Mouse (Mus musculus) retina, embryonic 14.5 days (tissue): ENCODE data around the gene Th.

ENCODE experiments used
- DNase-seq: peaks from one replicate; pipeline ENCODE4 v3.0.0-alpha.2; 2015; ENCODE audit warnings: low spot score

The Th gene

GRCm38 (mm10) chr7:142901774-142902173 is 29.2 kb downstream of the Th start:
- no peak for DNase-seq

GRCm38 (mm10) chr7:142899872-142900271 is 31.1 kb downstream of the Th start:
- DNase-seq = no peak

DNA sequence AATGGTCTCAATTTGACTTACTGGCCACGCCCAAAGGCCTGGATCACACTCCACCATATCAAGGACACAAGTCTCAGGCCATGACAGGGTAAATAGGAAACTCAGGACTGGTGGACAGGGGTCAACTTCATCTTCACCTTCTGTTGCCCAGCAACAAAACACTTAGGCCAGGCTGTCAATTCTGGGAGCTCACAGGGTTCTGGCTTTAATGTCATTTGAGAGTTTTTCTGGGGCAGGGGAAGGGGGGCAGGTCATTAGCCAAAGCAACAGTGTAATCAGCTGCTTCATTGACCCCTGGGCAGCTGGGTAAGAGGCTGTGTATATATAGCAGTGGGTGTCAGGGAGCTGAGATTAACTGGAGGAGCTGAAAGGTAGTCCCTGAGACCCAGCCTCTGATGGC is 33.5 kb downstream of the Th start:
- peak; percentile 47 for DNase-seq

DNA sequence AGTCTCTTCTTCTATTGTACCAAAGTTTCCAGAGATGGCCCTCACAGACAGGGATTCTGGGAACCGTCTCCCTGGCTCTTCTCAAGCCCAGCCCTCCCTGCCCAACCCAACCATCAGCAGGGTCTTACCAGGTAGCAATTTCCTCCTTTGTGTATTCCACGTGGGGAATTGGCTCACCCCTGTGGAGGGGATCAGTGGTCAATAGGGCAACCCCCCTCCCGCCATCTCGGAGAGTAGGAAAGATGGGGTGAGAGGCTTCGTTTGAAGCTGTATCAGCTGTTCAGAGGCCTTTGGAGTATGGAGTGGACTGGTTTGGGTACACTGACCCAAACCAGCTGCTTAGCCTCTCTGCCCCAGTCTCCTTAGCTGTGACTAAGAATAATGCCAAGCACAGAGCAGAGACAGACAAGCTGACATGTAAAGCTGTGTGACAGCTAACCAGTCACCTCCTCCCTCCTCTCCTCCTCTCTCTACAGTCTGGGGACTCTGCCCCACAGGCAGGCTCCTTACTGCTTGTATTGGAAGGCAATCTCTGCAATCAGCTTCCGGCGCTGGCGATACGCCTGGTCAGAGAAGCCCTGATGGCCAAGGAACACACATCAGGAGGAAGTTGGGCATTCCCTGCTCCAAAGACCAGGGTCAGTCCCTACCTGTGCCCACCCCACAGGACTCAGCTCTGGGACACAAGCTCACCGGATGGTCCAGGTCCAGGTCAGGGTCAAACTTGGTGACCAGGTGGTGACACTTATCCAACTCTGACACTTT is 34.8 kb downstream of the Th start:
- no peak for DNase-seq

DNA sequence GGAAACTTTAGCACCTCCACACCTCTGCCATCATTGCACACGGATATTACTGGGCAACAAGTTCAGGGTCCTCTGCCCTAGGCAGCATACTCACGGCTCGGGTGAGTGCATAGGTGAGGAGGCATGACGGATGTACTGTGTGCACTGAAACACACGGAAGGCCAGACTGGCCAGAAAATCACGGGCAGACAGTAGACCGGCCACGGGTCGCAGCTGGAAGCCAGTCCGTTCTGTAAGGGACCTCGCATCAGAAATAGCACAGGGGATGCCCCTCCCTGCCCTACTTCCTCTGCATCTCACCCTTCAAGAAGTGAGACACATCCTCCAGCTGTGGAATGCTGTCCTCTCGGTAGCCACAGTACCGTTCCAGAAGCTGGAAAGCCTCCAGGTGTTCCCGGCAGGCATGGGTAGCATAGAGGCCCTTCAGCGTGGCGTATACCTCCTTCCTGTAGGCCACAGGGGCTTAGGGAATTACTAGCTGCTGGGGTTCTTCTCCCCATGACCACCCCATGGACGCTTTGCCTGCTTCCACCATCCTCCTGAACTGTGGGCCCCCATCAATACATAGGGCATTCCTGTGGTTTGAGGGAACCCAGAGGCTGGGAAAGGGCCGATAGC is 35.6 kb downstream of the Th start:
- DNase-seq = no peak

- peak; percentile 97 for DNase-seq
Measured at GRCm38 (mm10) chr7:142894669-142895068, 36.3 kb downstream of the Th start.

DNA sequence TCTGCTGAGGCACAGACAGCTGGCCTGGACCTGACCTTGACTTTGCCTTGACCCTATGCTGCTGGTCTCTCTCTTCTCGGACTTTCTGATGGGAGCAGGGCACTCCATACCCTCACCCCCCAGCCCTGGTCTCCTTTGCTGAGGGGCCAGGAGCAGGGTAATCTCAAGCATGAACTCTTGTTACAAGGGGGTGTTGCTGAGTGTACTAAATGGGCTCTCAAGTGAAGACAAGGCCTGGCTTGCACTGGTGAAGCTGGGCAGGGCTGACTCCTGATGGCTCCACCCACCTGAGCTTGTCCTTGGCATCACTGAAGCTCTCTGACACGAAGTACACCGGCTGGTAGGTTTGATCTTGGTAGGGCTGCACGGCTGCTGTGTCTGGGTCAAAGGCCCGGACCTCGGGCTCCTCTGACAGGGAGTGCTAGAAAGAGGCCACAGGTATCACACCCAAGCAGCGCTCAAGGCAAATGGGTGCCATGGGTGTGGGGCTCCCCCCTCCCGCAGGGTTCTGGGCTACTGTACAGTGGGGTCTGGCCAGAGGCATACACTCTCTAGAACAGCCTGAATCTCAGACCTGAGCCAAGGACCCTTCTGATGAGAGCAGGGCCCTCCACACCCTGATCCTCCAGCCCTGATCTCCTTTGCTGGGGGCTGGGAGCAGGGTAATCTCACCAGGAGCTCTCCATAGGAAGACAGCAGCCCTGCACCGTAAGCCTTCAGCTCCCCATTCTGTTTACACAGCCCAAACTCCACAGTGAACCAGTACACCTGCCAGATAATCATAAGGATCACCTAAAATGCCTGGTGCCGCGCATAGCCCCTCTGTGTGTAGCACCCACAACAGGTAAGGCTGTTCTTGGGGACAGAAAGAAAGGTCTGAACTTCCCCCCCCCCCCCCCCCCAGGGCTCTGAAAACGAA is 36.9 kb downstream of the Th start:
- no peak for DNase-seq

- DNase-seq = no peak
Measured at GRCm38 (mm10) chr7:142893296-142893695, 37.6 kb downstream of the Th start.

DNA sequence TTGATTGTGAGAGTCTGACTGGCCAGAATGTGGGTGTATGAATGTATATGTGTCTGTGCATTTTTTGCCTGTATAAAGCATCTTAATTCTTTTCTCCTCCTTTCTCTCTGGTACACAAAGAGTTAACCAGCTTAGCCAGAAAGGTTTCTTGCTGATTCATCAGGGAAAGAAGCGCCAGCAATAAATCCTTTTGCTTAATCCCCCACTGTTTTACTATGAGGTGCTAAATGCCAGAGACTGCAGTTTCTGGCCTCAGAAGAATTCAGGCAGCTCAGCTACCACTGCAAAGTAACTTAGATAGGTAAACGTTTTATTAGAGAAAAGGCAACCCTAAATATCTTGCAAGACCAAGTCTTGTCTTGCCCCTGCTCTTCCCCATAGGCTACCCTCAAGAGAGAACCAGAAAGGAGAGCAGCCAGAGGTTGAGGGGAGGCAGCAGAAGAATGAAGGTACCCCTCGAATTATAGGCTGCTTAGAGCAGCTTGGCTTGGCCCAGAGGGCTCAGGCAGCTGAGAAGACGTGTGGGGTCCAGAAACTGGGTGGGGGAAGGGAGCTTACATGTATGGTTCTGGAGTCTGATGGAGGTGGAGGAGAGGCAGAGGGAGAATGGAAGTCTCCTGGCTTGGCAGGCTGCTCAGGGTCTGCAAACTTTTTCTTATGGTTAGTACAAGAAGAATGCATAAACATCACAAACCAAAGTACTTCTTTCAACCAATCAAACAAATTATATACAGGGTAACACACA is 61.3 kb downstream of the Th start:
- no peak for DNase-seq

DNA sequence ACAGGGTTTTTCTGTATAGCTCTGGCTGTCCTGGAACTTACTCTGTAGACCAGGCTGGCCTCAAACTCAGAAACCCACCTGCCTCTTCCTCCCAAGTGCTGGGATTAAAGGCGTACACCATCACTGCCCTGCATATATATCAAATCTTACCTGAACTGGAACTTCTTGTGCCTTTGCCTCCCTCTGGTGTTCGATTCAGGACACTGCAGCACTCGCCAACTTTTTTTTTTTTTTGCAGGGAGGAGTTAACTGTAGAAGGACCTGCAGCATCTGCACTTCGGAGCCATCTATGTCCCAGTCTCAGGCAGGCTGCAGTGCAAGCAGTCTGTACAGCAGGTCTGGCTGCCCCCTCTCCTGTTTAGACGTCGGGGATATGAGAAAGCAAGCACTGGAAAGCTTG is 80.2 kb downstream of the Th start:
- DNase-seq = peak; percentile 79
